Mouse (Mus musculus) brain, adult 2 months (tissue): ENCODE results near the gene Rbm20.
A peak's percentile ranks its signal among the peaks of the same experiment; 100 is the strongest.

ENCODE experiments used
- DNase-seq: peaks from one replicate; pipeline ENCODE4 v3.0.0; 2011; ENCODE audit warnings: low read depth, low spot score

The Rbm20 gene

DNA sequence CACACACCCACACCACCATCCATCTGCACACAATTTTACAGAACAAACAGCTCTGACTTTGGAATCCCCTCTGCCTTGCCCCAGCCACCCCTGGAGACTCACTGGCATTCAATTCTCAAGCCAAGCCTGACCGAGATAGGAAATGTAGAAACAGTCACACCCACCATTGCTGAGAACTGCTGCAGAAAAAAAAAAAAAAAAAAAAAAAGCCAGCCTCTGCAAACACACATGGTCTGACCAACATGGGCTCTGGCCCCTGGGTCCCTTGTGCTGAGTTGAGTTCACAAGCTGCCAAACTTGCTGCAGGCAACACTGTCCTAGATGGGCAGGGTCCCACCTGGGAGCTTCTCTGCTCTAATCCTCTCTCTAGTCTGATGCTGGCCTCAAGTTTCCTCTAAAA is 200.7 kb downstream of the Rbm20 start:
- no peak for DNase-seq

DNA sequence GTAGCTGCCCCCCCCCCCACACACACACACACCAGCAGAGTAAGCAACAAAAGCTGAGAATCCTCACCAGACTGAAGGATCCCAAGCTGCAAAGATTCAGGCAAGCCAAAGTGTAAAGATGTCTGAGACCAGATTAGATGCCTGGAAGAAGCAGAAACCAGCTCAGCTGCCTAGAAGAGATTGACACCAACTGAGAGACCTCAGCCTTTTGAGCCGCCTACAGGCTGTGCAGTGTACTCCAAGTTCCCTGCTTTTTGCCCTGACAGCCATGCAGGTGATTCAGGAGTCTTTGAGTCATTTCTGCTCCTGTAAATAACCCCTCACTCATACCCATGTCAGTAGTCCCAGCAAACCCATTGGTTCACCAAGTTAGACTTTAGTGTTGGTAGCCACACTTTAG is 203.4 kb downstream of the Rbm20 start:
- no peak for DNase-seq

DNA sequence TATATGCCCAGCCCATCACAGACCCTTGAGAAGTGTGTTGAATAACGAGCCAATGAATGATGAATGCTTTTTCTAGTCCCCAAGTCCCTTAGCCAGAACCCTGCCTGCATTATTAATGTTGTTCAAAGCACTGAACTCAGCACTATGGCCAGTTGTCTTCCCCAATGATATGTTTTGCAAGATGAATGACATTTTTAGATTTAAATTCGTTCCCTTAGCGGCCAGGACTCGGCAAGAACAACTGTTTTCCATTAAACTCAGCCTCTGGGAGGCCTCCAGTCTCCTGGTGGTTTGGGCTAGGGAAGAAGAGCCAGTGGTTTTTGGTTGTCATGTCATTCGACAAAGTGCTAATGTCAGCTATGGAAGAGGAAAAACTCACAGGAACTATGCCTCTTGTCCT is 204.7 kb downstream of the Rbm20 start:
- no peak for DNase-seq

DNA sequence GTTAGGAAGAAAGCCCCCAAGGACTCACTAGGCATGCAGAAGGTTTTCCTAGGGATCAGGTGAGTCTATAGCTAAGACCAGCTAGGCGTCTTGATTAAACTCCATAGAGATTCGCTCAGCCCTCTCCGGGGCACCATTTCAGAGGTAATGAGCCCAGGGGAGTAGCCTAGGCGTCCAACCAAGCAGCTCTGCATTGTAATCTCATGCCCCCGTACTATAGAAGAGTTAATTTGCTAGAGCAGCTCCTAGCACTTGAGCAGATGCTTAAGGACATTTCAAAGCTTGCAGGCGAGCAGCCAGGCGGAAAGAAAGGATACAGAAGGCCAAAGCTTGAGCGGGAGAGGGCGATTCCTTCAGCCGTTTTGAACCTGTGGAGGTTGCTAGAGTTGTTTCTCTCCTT is 208.3 kb downstream of the Rbm20 start:
- DNase-seq: no peak

DNA sequence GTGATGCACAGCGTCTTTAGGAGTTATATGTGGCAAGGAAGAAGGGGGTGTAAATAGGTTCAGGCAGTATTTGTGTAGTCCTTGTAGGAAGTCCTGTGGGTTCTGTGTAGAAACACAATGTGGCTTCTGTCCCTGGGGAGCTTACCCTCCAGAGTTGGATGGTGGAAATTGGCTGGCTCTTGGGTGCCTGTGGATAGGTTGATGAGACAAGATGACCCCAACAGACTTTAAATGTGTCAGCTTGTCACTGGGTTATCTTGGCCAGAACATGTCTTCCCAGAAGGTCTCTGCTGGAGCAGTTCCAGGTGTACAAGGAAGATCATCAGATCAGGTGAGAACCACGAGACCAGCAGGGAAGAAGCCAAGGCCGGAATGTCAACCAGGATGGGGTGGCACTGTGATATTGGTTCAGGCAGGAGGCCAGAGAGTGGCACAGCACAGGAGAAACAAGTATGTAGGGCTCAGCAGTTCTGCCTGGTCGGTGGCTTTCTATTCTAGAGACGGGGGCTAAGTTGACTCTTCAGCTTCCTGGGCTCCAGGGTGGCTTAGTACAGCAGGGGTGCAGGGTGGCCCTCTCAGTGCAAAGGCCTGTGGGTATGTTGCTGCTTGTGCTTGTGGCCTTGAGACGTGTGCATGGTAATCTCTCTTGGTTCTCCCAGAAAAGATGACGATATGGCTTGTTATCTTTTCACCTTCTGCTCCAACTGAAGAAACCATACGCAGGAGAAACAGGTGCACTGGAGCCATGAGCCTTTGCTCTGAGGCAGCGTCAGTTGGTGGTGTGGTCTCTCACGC is 209.7 kb downstream of the Rbm20 start:
- peak; percentile 37 for DNase-seq

DNA sequence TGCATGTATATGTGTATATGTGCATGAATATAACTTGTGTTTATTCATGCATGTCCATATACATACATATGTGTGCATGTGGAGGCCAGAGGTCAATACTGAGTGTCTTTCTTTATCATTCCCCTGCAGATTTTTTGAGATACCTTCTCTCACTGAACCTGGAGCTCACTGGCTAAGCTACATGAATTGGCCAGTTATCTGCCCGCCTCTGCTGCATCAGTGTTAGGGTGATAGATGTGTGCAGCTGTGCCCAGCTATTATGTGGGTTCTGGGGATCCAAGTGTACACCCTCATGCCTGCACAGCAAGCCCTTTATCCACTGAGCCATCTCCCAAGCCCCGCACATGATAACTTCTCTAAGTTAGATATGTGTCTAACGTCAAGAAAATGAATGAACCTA is 210.7 kb downstream of the Rbm20 start:
- no peak for DNase-seq

DNA sequence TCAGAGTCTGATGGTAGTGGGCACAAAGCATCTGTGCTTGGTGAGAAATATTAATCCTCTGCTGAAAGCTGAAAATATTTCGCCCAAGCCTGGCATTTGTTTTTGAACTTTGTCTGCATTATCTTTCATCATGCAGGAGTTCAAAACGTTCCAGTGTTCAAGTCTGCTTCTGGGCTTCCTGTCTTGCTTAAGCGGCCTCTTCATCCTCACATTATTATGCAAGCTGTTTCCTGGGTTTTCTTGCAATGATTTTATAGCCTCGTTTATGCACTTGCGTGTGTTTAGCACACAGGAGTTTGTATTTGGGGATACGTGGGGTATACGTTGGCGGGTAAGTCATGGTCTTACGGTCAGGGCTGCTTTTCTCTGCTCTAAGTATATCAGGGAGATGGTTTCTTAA is 211.2 kb downstream of the Rbm20 start:
- DNase-seq: no peak

DNA sequence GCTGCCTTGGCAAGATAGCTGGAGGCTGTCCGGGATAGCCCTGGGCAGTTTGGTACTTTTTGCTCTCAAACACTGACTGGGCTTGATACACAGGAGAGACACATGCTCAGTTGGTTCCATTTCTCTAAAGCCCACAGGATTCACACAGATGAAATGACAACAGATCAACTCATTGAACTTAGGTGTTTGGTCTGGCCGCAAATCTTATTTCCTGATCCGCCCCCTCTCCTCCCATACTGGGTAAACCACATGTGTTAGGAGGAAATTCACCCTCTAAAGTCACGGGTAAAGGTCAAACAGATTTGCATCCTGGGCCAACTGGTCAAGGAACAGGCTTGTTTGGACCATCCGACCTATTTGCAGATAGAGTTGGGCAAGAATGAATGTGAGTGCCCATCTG is 212.4 kb downstream of the Rbm20 start:
- DNase-seq: no peak

DNA sequence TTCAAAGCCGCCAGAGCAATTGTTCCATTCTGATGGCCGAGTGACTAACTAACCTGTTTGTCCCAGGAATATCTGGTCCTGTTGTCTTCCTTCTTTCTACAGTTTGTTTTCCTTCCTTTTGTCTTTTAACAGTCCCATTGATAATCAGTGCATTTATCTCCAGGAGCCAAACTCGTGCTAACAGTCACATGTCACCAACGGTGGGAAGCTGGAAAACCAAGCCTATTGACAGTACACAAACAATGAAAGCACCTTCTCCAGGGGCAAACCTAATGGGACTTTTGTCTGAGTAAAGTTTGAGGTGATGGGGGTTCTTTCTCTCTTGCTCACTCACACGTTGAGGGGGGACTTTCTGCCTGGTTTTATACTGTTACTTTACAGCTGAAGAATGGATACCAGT is 213.2 kb downstream of the Rbm20 start:
- no peak for DNase-seq

DNA sequence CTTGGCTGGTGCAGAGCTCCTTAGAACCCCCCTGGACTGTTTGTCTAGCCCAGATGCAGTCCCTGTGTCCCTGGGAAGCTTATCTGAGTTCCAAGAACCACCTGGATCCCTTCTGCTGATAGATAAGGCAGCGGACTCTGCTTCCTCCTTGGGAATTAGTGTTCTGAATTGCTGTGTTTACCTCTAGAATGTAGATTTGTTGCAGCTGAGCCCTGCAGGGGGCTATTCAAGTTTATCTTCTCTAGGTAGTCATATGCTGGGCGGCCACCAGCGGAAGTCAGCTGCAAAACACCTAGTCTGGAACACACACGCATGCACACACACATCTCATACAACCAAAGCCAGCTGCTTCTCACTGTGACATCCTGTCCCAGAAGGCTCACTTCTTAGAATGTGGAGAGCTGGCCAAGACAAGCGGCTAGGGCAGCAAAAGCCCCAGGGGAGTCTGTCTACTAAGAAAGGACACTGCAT is 213.7 kb downstream of the Rbm20 start:
- no peak for DNase-seq

DNA sequence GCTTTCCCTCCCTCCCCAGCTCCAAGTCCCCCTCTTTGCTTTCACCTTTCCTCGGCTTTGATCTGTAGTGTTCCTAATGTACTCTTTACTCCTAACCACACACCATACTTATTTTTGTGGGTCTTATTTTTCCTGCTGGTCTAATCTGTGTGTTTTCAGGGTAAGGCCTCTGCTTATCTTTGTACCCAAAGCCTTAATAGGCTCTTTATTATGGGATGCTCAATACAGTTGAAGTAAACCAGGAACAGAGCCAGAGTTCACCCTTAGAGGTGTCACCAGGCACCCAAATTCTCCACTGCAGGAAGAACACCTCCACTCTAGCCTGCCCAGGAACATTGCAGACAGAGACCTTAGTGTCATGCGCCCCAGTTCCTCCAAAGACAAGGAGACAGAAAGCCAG is 214.5 kb downstream of the Rbm20 start:
- no peak for DNase-seq

DNA sequence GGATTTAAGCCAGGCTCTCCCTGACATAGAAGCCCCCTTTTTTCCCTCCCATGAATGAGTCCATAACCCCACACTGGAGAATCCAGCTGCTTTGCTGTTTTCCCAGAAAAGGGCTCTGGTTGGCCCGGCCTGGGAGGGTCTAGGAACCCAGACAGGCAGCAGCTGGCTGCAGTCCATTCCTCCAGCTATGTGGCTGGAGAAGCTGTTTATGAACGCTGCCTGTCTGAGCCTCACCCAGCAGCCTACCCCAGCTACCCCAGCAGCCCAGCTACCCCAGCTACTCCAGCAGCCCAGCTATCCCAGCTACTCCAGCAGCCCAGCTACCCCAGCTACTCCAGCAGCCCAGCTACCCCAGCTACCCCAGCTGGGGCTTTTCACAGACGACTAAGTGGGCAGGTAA is 215.0 kb downstream of the Rbm20 start, which contains the start of gene Pdcd4:
Pdcd4 (plus strand) TSS at position 171 of the 400 bp plus-strand sequence.
- no peak for DNase-seq

DNA sequence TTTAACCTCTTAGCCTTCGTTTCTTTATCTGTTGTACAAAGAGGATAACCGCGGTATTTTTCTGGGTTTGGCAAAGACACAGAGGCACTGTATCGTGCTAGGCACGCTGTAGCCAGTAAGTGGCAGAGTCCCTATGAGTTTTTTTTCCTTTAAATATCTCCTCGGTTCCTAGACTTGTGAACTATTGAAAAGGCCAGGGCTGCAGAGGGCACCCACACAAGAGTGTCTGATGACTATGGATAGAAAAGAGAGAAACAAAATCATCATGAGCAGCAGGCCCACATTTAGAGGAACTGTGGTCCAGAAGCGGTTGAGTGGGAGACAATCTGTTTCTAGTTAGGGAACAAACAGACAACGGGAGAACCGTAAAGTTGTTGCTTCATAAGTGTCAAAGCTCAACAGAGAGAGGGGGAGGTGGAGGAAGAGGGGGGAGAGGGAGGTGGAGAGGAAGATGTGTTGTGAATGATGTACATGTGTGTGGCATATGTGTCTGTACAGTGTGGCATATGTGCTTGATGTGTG is 215.8 kb downstream of the Rbm20 start:
- peak; percentile 71 for DNase-seq

DNA sequence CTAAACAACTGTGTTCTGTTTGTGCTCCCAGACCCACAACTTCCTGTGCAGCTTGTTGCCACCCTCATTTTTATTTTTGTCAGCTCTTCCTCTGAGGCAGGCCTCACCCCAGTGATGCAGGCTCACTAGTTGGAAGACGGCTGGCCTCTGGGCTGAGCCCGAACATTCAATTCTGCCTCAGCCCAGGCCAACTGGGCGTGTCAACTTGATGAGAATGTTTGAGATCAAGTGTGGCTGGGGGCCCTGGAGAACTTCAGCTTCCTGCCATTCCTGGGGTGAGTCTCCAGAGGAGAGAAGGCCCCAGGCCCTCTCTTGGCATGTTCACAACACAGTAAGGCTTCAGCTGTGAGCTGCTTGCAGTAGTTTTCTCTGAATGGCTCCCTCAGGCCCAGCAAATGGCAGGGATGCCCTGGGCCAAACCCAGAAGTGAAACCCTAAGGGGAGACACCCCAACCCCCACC is 216.6 kb downstream of the Rbm20 start:
- DNase-seq: no peak

DNA sequence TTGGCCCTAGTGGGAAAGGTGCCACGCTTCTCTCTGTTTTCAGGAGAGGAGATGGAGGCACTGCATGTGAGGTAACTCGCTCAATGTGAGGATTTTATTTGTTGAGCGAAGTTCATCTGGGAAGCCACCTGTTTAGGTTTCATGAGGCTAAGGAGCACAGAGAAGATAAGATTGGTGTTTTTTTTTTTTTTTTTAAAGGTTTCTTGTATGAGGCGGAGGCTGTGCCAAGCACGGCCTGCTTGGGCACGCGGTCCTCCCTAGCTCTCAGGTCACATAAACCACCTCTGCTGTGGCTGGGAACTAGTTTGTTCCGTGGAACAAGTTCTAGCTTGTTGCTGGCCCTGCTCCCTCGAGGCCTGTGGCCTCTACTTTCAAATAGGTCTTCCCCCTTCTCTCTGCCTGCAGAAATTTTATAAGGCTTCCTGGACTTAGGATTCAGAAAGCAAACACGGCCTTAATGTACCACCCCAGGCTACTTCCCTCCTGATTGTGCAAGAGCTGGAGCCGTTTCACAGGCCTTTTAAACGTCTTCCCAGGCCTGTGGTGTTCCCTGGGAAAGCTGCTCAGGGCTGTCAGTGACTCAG is 217.5 kb downstream of the Rbm20 start:
- DNase-seq: no peak

DNA sequence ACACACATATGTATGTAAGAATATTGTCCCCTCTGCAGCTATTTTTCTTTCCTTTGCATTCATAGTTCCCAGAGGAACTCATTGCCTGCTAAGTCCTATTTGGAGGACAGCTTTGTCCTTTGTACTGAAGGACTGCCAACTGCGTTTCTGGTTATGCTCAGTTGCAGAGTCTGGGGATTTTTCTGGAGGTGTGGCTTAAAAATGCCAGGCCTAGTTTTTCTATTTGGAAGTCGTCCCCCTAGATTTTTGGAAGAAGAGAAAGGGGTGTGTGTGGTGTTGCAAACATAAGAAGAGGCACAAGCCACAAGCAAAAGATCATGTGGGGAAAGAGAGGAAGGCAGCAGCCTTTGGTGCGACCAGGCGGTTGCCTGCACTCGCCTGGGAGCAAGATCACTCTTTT is 220.9 kb downstream of the Rbm20 start:
- peak; percentile 48 for DNase-seq

DNA sequence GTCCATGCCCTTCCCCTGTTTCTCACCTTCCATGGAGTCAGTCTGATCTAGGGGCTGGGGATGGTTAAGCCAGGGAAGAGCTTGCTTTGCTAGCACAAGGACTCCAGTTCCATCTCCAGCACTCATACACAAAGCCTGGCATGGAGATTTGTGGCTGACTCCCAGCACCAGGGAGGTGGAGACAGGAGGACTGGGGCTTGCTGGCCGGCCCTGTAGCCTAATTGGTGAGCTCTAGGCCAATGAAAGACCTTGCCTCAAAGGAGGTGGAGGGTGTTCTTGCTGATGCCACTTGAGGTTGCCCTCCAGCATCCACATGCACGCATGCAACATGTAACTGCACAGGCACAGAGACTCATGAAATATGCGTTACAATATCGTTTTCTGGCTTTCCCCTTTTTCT is 221.4 kb downstream of the Rbm20 start:
- no peak for DNase-seq

DNA sequence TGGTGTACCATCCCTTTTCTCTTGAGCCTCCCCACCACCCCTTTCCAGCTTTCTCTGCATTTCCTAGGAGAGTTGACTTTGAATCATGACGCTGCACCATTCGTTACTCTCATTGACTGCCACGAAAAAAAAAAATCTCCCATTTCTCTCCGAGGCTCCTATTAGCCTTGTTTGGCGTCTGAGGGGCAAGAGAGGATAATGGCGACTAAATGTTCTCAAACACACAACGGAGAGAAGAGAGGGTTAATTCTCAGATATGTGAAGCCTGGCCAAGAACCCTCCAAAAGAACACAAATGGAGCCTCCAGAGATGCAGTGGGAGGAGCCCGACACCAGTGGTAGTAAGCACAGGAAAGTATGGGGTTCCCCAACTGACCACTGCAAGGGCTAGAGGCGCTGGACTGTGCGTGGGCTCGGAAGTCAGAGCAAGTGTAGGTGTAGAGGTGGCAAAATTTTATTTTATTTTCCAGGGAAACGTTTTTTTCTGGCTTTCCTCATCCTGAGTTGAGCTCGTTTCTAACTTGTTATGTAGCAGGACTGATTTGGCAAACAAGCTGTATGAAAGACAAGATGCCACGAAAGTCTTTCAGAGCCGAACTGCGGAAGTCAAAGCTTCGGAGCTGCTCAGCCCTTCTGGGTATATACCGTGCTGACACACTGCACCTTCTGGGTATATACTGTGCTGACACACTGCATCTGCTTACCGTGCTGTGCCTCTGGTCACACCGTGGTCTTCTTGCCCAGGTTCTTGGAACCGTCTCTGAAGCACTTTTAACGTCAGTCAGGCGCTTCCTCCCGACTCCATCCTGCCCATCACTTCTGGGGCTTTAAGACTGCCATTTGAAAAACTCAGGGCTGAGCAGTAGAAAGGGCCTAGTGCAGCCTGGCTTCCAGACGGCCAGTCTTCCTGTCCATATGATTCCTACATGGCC is 222.1 kb downstream of the Rbm20 start:
- DNase-seq: no peak

DNA sequence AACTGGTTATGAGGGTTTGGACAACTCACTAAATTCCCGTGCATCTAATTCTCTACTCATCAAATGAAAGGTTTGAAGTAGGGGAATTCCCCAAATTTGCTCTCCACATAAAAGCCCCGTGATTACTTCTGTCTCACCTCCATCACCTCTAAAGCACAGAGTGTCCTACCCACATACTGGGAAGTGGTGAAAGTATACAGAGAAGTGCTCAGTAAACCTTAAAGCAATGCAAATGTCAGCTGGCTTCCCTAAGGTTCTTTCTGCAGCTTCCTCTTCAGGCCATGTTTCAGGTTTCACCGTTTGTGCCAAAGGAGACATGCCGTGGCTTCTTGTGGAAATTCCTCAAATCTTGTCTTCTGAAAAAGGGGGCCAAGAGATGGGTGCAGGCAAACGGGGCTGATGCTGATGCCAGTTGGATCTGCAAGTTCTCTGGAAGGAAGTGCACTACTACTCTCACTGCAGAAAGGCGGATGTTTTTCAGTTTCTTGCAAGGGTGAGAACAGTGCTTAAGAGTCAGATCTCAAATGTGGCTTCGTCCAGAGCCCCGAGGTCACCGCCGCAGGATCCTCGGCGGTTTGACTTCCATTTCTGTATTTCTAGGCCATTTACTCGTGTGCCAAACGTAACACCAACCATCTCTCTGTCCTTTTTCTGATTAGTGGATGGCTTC is 223.0 kb downstream of the Rbm20 start:
- DNase-seq: no peak

DNA sequence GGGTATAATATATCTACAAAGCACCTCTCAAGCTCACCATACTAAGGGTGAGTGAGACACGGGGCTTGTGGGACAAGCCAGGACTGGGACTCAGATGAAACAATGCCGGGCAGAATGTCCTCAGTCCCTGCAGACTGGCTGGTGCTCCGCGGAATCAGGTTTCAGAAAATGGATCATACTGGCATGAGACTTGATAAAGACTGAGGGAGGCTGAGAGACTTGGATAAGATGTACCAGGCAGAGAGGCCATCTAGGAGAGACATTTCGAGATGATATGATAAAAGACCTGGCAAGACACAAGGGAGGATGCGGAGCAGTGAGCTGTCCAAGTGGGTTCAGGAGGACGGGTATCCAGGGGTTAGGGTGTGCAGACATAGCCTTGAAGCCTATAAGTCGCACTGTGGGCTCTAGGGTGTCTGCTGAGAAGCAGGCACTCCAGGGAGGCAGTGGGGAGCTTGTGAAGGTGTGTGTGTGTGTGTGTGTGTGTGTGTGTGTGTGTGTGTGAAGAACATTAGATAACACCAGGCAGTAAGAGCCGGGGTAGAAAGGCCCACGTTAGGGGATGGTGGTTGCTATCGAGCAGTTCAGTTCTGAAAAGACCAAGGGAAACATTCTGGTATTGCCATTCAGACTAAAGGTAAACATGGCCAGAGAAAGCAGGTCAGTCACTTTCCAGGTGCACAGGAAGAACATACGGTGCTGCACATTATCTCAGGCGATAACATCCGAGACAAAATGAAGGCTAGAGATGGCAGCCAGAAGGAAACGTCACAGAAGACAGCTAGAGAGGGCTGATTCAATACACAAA is 225.0 kb downstream of the Rbm20 start:
- no peak for DNase-seq
